Mouse (Mus musculus): ENCODE results near the gene Wdr72. TPM values are rescaled to one million over a fixed set of nuclear protein-coding genes. Genes with fewer than 3 reads are reported as not detected.

Gene Wdr72
- polyA plus RNA-seq, 1 experiment from 2014 or later: 1.3 TPM

DNA sequence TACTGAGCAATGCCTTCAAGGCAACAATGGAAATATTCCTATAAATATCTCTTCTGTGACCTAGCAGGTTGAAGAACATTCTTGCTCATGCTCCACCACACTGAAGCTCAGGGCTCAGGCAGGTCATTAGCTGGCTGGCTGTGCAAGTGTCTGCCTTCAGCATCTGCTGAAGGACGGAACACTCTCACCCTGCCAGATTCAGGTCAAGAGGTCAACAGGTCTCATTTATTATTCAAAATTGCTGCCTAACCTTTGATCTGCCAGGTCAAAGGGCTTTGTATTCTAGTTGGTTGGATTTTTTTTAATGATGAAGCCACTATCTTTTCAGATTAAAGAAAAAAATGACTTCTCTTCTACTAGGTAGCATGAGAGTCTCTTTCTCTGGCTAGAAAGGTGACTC, 139.3 kb downstream of the Wdr72 start:
- Histone ChIP-seq H3K4me3 (replicated peaks) (no peak overlapping the region), H3K4me2 (no peak overlapping the region), H3K36me3 (no peaks in the 10 kb centered on the region), H3K9ac (no peak overlapping the region), H3K27me3 (no peaks in the 10 kb centered on the region), H3K27ac (no peak overlapping the region), H3K9me3 (replicated peaks) (no peaks in the 10 kb centered on the region), H3K4me1 (no peaks in the 10 kb centered on the region)
- no peak for ATAC-seq (replicated peaks; ENCODE audit: low FRiP score)
- 52% methylated on average over 1 of the region's 1 CpGs for WGBS

DNA sequence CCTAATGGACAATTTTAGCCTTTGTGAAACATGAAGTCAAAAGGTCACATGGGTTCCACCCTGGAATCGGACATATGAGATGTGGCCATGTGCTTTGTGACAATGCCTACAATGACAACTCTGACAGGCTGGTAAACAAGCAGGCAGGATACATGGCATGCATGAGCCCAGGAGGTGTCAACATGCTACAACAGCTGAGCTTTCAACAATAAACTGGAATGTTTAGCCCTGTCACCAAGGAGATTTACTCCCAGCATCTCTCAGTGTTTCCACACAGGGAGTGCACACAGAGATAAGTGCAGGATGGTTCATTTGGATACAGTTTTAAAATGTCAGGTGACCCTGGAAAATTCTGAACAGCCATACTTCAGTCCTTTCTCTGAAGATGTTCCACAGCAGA, 140.4 kb downstream of the Wdr72 start:
- Histone ChIP-seq H3K4me3 (replicated peaks) (no peak overlapping the region), H3K9me3 (replicated peaks) (no peaks in the 10 kb centered on the region), H3K4me2 (no peak overlapping the region), H3K9ac (no peak overlapping the region), H3K36me3 (no peaks in the 10 kb centered on the region), H3K27ac (no peak overlapping the region), H3K27me3 (no peaks in the 10 kb centered on the region), H3K4me1 (no peaks in the 10 kb centered on the region)
- no peak for ATAC-seq (replicated peaks; ENCODE audit: low FRiP score)
- 27% methylated on average over 1 of the region's 1 CpGs for WGBS

DNA sequence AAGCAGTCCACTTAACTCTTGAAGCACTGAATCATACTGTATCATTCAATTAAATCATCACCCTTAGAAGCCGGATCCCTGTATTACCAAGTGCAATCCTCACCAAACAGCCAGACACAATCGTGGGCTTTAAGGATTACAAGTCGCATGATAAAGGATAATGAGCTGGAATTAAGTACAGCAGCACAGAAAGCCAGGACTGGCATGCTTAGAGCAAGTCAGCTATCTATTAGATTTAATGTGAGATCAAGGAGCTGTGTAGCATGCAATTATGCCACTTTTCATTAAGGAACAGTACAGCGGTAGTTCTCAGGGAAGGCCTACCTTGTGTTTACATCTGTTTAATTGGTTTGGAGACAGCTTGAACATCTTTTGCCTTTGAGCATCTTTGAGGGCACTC, 148.2 kb downstream of the Wdr72 start:
- no peaks in the 10 kb centered on the region for H3K9me3 ChIP-seq (replicated peaks)
- no peak overlapping the region for H3K4me2 ChIP-seq
- H3K4me1 ChIP-seq: no peaks in the 10 kb centered on the region
- ATAC-seq (replicated peaks; ENCODE audit: low FRiP score): no peak
- H3K27ac ChIP-seq: no peak overlapping the region
- no peak overlapping the region for H3K9ac ChIP-seq
- H3K27me3 ChIP-seq: no peaks in the 10 kb centered on the region
- H3K4me3 ChIP-seq (replicated peaks): no peak overlapping the region
- H3K36me3 ChIP-seq: no peaks in the 10 kb centered on the region
- WGBS: 69% methylated on average over 4 of the region's 4 CpGs

- Histone ChIP-seq H3K4me3 (replicated peaks) (no peak overlapping the region), H3K4me2 (no peak overlapping the region), H3K27me3 (no peaks in the 10 kb centered on the region), H3K36me3 (no peaks in the 10 kb centered on the region), H3K9ac (no peak overlapping the region), H3K27ac (no peak overlapping the region), H3K9me3 (replicated peaks) (no peaks in the 10 kb centered on the region), H3K4me1 (0 out of 2 replicates have a peak, but pooled peaks cover 6% of the 10 kb centered on the region)
- no peak for ATAC-seq (replicated peaks; ENCODE audit: low FRiP score)
- WGBS: 53% methylated on average over 14 of the region's 14 CpGs
Observed at GRCm38 (mm10) chr9:74277752-74278385, 167.7 kb downstream of the Wdr72 start.

- Histone ChIP-seq H3K4me2 (no peak overlapping the region), H3K27me3 (no peaks in the 10 kb centered on the region), H3K4me1 (0 out of 2 replicates have a peak, but pooled peaks cover 3% of the 10 kb centered on the region), H3K36me3 (no peaks in the 10 kb centered on the region), H3K9me3 (replicated peaks) (no peaks in the 10 kb centered on the region), H3K9ac (no peak overlapping the region), H3K27ac (no peak overlapping the region), H3K4me3 (replicated peaks) (no peak overlapping the region)
- 58% methylated on average over 3 of the region's 3 CpGs for WGBS
- ATAC-seq (replicated peaks; ENCODE audit: low FRiP score): no peak
Observed at GRCm38 (mm10) chr9:74282072-74282471, 171.9 kb downstream of the Wdr72 start.

GRCm38 (mm10) chr9:74286210-74286609, 176.1 kb downstream of the Wdr72 start:
- Histone ChIP-seq H3K4me3 (replicated peaks) (no peak overlapping the region), H3K27ac (no peak overlapping the region), H3K4me2 (no peak overlapping the region), H3K4me1 (no peaks in the 10 kb centered on the region), H3K36me3 (no peaks in the 10 kb centered on the region), H3K9ac (no peak overlapping the region), H3K9me3 (replicated peaks) (no peaks in the 10 kb centered on the region), H3K27me3 (no peaks in the 10 kb centered on the region)
- WGBS: 46% methylated on average over 2 of the region's 2 CpGs
- ATAC-seq (replicated peaks; ENCODE audit: low FRiP score): no peak

DNA sequence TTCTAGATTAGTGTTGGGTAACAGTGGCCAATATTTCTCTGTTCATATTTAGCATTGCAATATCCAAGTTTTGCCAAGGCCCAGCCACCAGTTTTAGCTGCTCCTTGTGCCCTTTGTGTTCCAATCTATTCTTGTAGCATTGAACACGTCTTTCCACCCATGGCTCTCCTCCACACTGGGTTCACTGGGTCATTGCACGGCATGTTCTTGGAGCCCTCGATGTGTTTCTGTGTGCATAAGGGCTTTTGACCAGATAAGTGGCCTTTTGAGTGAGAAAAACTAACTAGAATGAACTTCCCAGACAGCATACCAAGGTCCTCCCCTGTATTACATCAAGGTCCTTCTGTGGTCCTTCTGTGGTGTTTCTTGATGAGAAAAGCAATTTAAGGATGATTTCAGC, 184.3 kb downstream of the Wdr72 start:
- ATAC-seq (replicated peaks; ENCODE audit: low FRiP score): no peak

GRCm38 (mm10) chr9:74318771-74319170, 208.6 kb downstream of the Wdr72 start:
- Histone ChIP-seq H3K36me3 (no peaks in the 10 kb centered on the region), H3K4me2 (no peak overlapping the region), H3K27ac (no peak overlapping the region), H3K4me3 (replicated peaks) (no peak overlapping the region), H3K9ac (no peak overlapping the region), H3K9me3 (replicated peaks) (no peaks in the 10 kb centered on the region), H3K27me3 (no peaks in the 10 kb centered on the region), H3K4me1 (peaks cover 4% of the 10 kb centered on the region; the same call in 1 of the 2 replicates)
- 82% methylated on average over 1 of the region's 1 CpGs for WGBS
- ATAC-seq (replicated peaks; ENCODE audit: low FRiP score): no peak

More for the DNA sequence above, 184.3 kb downstream of the Wdr72 start:
- Histone ChIP-seq H3K9ac (no peak overlapping the region), H3K36me3 (no peaks in the 10 kb centered on the region), H3K9me3 (replicated peaks) (no peaks in the 10 kb centered on the region), H3K4me1 (no peaks in the 10 kb centered on the region), H3K4me2 (no peak overlapping the region), H3K4me3 (replicated peaks) (no peak overlapping the region), H3K27me3 (no peaks in the 10 kb centered on the region), H3K27ac (no peak overlapping the region)
- 69% methylated on average over 3 of the region's 3 CpGs for WGBS

DNA sequence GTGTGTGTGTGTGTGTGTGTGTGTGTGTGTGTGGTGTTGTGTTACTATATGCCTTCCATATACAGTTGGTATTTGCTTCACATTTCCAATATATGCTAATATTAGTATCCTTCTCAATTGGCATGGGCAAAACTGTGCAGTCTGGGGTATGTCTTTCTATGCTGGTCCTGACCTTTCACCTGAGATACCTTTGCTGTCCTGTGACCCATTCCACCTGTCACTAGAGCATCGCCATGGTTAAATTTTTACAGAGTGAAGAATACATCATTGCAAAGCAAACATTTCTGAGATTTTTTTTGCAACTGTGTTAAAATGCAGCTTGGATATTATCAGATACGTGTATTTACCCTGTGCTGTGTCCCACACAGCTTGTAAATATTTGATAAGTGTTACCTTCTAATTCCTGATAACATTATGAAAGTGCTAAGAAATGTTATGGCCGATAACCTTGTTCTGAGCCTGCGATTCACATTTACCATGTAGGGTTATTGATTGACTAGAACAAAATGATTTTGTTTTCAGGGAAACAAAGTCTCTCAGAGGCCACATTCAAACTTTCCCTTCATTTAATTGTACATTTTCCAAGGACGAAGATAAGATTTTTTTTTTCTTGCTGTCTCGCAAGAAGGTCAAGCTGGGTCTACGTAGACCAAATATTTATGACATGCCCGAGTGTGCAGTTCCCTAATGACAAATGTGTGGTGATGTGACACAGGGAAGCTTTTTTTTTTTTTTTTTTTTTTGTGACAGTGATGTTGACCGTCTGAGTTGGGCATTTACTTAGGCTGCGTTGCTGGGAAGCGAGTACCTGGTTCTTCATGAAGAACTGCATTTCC, 214.2 kb downstream of the Wdr72 start:
- Histone ChIP-seq H3K9me3 (replicated peaks) (no peaks in the 10 kb centered on the region), H3K4me1 (peaks cover 4% of the 10 kb centered on the region; the same call in 1 of the 2 replicates), H3K9ac (no peak overlapping the region), H3K36me3 (no peaks in the 10 kb centered on the region), H3K27ac (no peak overlapping the region), H3K4me3 (replicated peaks) (no peak overlapping the region), H3K4me2 (no peak overlapping the region), H3K27me3 (no peaks in the 10 kb centered on the region)
- WGBS: 71% methylated on average over 11 of the region's 11 CpGs
- no peak for ATAC-seq (replicated peaks; ENCODE audit: low FRiP score)

GRCm38 (mm10) chr9:74324925-74325295, 214.8 kb downstream of the Wdr72 start:
- WGBS: 77% methylated on average over 3 of the region's 3 CpGs
- ATAC-seq (replicated peaks; ENCODE audit: low FRiP score): no peak
- Histone ChIP-seq H3K9me3 (replicated peaks) (no peaks in the 10 kb centered on the region), H3K27me3 (no peaks in the 10 kb centered on the region), H3K4me2 (no peak overlapping the region), H3K36me3 (no peaks in the 10 kb centered on the region), H3K27ac (no peak overlapping the region), H3K9ac (no peak overlapping the region), H3K4me3 (replicated peaks) (no peak overlapping the region), H3K4me1 (peaks cover 4% of the 10 kb centered on the region; the same call in 1 of the 2 replicates)

- Histone ChIP-seq H3K27ac (no peak overlapping the region), H3K4me2 (no peak overlapping the region), H3K9ac (no peak overlapping the region), H3K9me3 (replicated peaks) (no peaks in the 10 kb centered on the region), H3K4me3 (replicated peaks) (no peak overlapping the region), H3K27me3 (no peaks in the 10 kb centered on the region), H3K4me1 (peaks cover 6% of the 10 kb centered on the region), H3K36me3 (no peaks in the 10 kb centered on the region)
- no peak for ATAC-seq (replicated peaks; ENCODE audit: low FRiP score)
- WGBS: 76% methylated on average over 1 of the region's 1 CpGs
Observed at GRCm38 (mm10) chr9:74325981-74326380, 215.8 kb downstream of the Wdr72 start.

GRCm38 (mm10) chr9:74328821-74329220, 218.7 kb downstream of the Wdr72 start:
- ATAC-seq (replicated peaks; ENCODE audit: low FRiP score): no peak
- Histone ChIP-seq H3K4me2 (no peak overlapping the region), H3K27ac (no peak overlapping the region), H3K9me3 (replicated peaks) (no peaks in the 10 kb centered on the region), H3K36me3 (no peaks in the 10 kb centered on the region), H3K27me3 (no peaks in the 10 kb centered on the region), H3K4me1 (peaks cover 6% of the 10 kb centered on the region), H3K9ac (no peak overlapping the region), H3K4me3 (replicated peaks) (no peak overlapping the region)
- 63% methylated on average over 5 of the region's 5 CpGs for WGBS

Measured in kidney, embryonic 15.5 days (tissue).